Mouse (Mus musculus) liver, embryonic 14.5 days (tissue): ENCODE measurements around the gene Mzf1.

Experiments
- CTCF ChIP-seq: IDR thresholded peaks from 2 replicates; pipeline ENCODE4 v1.5.1; 2016; ENCODE audit warnings: antibody characterized with exemption, low read depth, control low read depth
- EP300 ChIP-seq: IDR thresholded peaks from 2 replicates; pipeline ENCODE4 v1.6.1; 2016; ENCODE audit warnings: antibody characterized with exemption, low read depth

DNA sequence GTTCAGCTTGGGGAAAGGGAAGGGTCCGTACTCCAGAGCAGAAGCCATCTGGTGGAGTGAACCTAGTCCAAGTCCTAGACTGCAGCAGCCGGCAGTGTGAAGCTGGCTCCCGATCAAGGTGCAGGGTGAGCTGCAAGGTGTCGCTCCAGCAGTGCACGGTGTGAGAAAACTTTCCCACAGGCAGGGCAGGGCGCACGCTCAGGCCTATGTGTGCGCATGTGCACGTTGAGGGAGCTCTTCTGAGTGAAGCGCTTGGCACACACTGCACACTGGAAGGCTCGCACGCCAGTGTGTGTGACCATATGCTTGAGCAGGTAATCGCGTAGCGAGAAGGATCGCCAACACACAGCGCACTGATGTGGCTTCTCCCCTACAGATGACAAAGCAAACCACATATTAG lies 48.6 kb downstream of the Mzf1 start:
- no peak for TF ChIP-seq CTCF
- TF ChIP-seq EP300 = no peak
